9 mouse cellular contexts compared by ENCODE assay signal in genomic region chr4:45764141-45764494, GRCm38 (mm10). TPM values are rescaled to one million over a fixed set of nuclear protein-coding genes. Genes with fewer than 3 reads are reported as not detected.
DNase-seq lines count a peak whose midpoint lies in the region; ATAC-seq and TF ChIP-seq lines count a peak whose summit lies in the region.
"Had no signal": no experiment of that assay in that cellular context is flagged by ENCODE, and none has a peak within 500 bp of the region (broad histone marks: within the 10 kb centered on the region; RNA-seq: fewer than 3 reads in every experiment).

No protein-coding gene starts in this region.

- H3K9me3 ChIP-seq in kidney, embryonic 16.5 days (ENCODE audit: low read length), result no peaks in the 10 kb centered on the region
- peaks cover 4% of the 10 kb centered on the region; the same call in 1 of the 2 replicates for H3K9me3 ChIP-seq in erythroblast, embryonic 14.5 days (ENCODE audit: control insufficient read depth, low read length)
- H3K9me3 ChIP-seq in liver, postnatal 0 days (ENCODE audit: low read length), result no peaks in the 10 kb centered on the region
- no peaks in the 10 kb centered on the region for H3K9me3 ChIP-seq in stomach, embryonic 16.5 days (replicated peaks; ENCODE audit: control insufficient read depth, low read length)

- no peak for ATAC-seq in kidney, embryonic 16.5 days (ENCODE audit: low FRiP score, low TSS enrichment)
- peak; percentile 51 for ATAC-seq in liver, postnatal 0 days
- no peak for ATAC-seq in stomach, embryonic 16.5 days (ENCODE audit: insufficient read depth, low FRiP score)

- H3K4me1 ChIP-seq in kidney, embryonic 16.5 days (ENCODE audit: insufficient read depth, low read length), result peaks cover 37% of the 10 kb centered on the region
- peaks cover 45% of the 10 kb centered on the region for H3K4me1 ChIP-seq in erythroblast, embryonic 14.5 days (ENCODE audit: control insufficient read depth)
- H3K4me1 ChIP-seq in liver, postnatal 0 days (ENCODE audit: insufficient read depth), result peaks cover 18% of the 10 kb centered on the region
- peaks cover 43% of the 10 kb centered on the region for H3K4me1 ChIP-seq in stomach, embryonic 16.5 days (ENCODE audit: control insufficient read depth, insufficient read depth, low read length)

- peak overlapping the region; percentile 34 for H3K4me2 ChIP-seq in kidney, embryonic 16.5 days (replicated peaks; ENCODE audit: low read depth, low read length)
- H3K4me2 ChIP-seq in liver, postnatal 0 days (ENCODE audit: low read depth, low read length), result peak overlapping the region; percentile 65
- peak overlapping the region; percentile 42 for H3K4me2 ChIP-seq in stomach, embryonic 16.5 days (ENCODE audit: low read depth, low read length)

- H3K36me3 ChIP-seq in kidney, embryonic 16.5 days (ENCODE audit: insufficient read depth, low read length), result no peaks in the 10 kb centered on the region
- H3K36me3 ChIP-seq in erythroblast, embryonic 14.5 days (ENCODE audit: control insufficient read depth), result no peaks in the 10 kb centered on the region
- no peaks in the 10 kb centered on the region for H3K36me3 ChIP-seq in liver, postnatal 0 days (replicated peaks; ENCODE audit: insufficient read depth, low read length)
- no peaks in the 10 kb centered on the region for H3K36me3 ChIP-seq in stomach, embryonic 16.5 days (ENCODE audit: control insufficient read depth, insufficient read depth, low read length)

- H3K27me3 ChIP-seq in kidney, embryonic 16.5 days (ENCODE audit: insufficient read depth, low read length), result peaks cover 16% of the 10 kb centered on the region
- H3K27me3 ChIP-seq in erythroblast, embryonic 14.5 days (ENCODE audit: control insufficient read depth), result peaks cover 64% of the 10 kb centered on the region
- peaks cover 26% of the 10 kb centered on the region for H3K27me3 ChIP-seq in liver, postnatal 0 days (ENCODE audit: insufficient read depth, low read length)
- H3K27me3 ChIP-seq in stomach, embryonic 16.5 days (ENCODE audit: control insufficient read depth, insufficient read depth, low read length), result 0 out of 2 replicates have a peak, but pooled peaks cover 3% of the 10 kb centered on the region

- WGBS in kidney, embryonic 16.5 days, result 13% methylated on average over 10 of the region's 10 CpGs
- 10% methylated on average over 10 of the region's 10 CpGs for WGBS in liver, postnatal 0 days (ENCODE audit: insufficient replicate concordance)
- 20% methylated on average over 10 of the region's 10 CpGs for WGBS in stomach, embryonic 16.5 days

- H3K9ac ChIP-seq in kidney, embryonic 16.5 days (replicated peaks; ENCODE audit: low read length), result no peak overlapping the region
- no peak overlapping the region for H3K9ac ChIP-seq in liver, postnatal 0 days (replicated peaks)
- H3K9ac ChIP-seq in stomach, embryonic 16.5 days (ENCODE audit: low read length), result no peak overlapping the region; the same call in 1 of the 2 replicates

- peak overlapping the region; percentile 2; the same call in 1 of the 2 replicates for H3K4me3 ChIP-seq in kidney, embryonic 16.5 days (ENCODE audit: low read length)
- peak overlapping the region; percentile 60 for H3K4me3 ChIP-seq in erythroblast, embryonic 14.5 days (replicated peaks)
- H3K4me3 ChIP-seq in liver, postnatal 0 days (ENCODE audit: low read depth, low read length), result peak overlapping the region; percentile 23
- H3K4me3 ChIP-seq in stomach, embryonic 16.5 days (replicated peaks; ENCODE audit: low read length), result peak overlapping the region; percentile 15

- no peak overlapping the region for H3K27ac ChIP-seq in kidney, embryonic 16.5 days (ENCODE audit: low read length)
- H3K27ac ChIP-seq in liver, postnatal 0 days (ENCODE audit: low read depth), result no peak overlapping the region
- peak overlapping the region; percentile 55; the same call in 1 of the 2 replicates for H3K27ac ChIP-seq in stomach, embryonic 16.5 days (ENCODE audit: low read length)

- no peak for DNase-seq in kidney, adult 18-20 months
- DNase-seq in heart, postnatal 4 days, result peak; percentile 27
- DNase-seq in liver, postnatal 0 days, result no peak
- no peak for DNase-seq in urinary bladder, postnatal 14 days (ENCODE audit: low spot score)
- DNase-seq in embryo, embryonic 10.5 days (ENCODE audit: low spot score), result no peak

- no peak for TF ChIP-seq EP300 in liver, postnatal 0 days (IDR thresholded peaks at IDR 0.05; ENCODE audit: low read depth)

- no peak for TF ChIP-seq CTCF in liver, postnatal 0 days (IDR thresholded peaks at IDR 0.05; ENCODE audit: low read depth)

RNA-seq across cellular contexts. Expression of gene Aldh1b1, which starts 34.7 kb away (rescaled TPM):
- 10.7 and 11.8 TPM in 2 replicates for polyA plus RNA-seq in kidney, embryonic 16.5 days (2015; fragmentation: Nextera tagmentation; extraction: Ambion mirVana)
- polyA plus RNA-seq in erythroblast, embryonic 14.5 days (2012), result 0.10 and 0.14 TPM in 2 replicates
- 10 to 100 TPM; 84.2 to 91.4 TPM for total RNA-seq in heart, postnatal 4 days (2021)
- 91.5 and 96.4 TPM in 2 replicates for polyA plus RNA-seq in liver, postnatal 0 days (2015; fragmentation: Nextera tagmentation; extraction: Ambion mirVana)
- 77.6 and 95.3 TPM in 2 replicates for polyA plus RNA-seq in stomach, embryonic 16.5 days (2015; fragmentation: Nextera tagmentation; extraction: Ambion mirVana)
- polyA plus RNA-seq: C2C12 had no signal

Comparison
In these comparisons a context has a peak if more than half of its experiments do, and no peak if none do; other contexts are left out.
1. H3K4me3 ChIP-seq: peak in every context shown above with its lines; median percentile 60 in erythroblast, embryonic 14.5 days; 23 in liver, postnatal 0 days; 15 in stomach, embryonic 16.5 days; 2 in kidney, embryonic 16.5 days.
2. RNA of gene Aldh1b1, which starts 34.7 kb away (polyA plus RNA-seq): 77.6 to 95.3 TPM in stomach, embryonic 16.5 days, 91.5 to 96.4 TPM in liver, postnatal 0 days and 10.7 to 11.8 TPM in kidney, embryonic 16.5 days; 0.10 to 0.14 TPM in erythroblast, embryonic 14.5 days; every median in the first group is over 10 times any median in the second.
3. Peak in every context shown above with its lines, with median percentiles within 50 percentile points of each other: H3K4me2 ChIP-seq.